Mouse (Mus musculus): Measurements from ENCODE around the gene Cpeb1. TPM values are rescaled to one million over a fixed set of nuclear protein-coding genes. Genes with fewer than 3 reads are reported as not detected.

The Cpeb1 gene
- polyA plus RNA-seq, 2 experiments, result 0.03 TPM; not detected in 1

DNA sequence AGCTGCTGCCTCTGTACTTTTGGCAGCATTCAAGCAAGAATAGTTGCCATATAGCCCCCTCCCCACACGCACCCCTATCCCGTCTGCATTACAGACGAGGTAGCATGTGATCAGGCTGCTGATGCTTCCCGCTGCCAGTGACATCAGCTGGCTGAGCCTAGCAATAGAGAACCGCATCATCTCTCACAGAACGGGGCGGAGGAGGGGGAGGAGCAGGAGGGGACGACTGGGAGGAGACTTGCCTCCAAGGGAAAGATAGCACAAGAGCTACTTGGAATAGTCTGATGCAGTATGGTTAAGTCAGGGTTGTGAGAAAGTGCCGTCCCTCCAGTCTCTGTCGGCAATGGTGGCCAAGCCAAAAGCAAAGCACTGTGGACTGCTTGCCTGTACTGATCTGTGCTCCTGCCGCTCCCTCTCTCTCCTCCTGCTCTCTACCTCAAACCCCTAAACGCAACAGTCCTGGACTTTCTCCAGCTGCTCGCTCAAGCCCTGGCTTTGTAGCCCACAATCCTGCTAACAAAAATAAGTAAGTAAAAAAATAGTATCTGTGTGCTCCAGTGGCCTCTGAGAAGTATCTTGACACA is 82.8 kb downstream of the Cpeb1 start:
- ATAC-seq (ENCODE audit: insufficient read depth), result no peak
- Histone ChIP-seq H3K4me2 (ENCODE audit: low read depth) (no peak overlapping the region), H3K27ac (no peak overlapping the region)

DNA sequence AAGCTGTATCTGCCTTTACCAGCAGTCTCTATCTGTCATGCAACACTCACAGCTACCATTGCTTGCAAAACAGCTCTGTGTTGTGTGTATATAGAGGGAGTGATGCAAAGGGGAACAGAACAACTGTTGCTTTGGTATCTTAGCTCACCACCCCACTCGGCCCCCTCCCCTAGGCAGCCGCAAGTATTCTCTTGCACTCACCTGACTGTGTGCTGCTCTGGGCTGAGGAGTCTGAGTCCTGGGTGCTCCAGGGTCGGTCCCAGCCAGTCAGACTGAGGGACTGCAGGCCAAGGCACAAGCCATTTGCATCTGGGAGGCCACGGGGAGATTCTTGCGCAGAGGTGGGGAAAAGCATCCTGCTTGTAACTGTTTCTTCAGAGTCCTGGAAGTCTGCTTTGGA is 83.5 kb downstream of the Cpeb1 start:
- no peak for TF ChIP-seq CTCF (IDR thresholded peaks at IDR 0.05; ENCODE audit: low read depth)
- ATAC-seq (ENCODE audit: insufficient read depth), result no peak

More for the DNA sequence above, 82.8 kb downstream of the Cpeb1 start:
- H3K4me3 ChIP-seq (ENCODE audit: insufficient read depth in 1 of 2, low read depth in 2 of 2, low read length in 2 of 2), result no peak overlapping the region
- H3K9ac ChIP-seq (replicated peaks), result no peak overlapping the region
- DNase-seq (ENCODE audit: low read depth in 3 of 3, low spot score in 3 of 3), result no peak
- H3K36me3 ChIP-seq (replicated peaks; ENCODE audit: control insufficient read depth, insufficient read depth, low read depth), result no peaks in the 10 kb centered on the region
- no peaks in the 10 kb centered on the region for H3K4me1 ChIP-seq (replicated peaks; ENCODE audit: control insufficient read depth in 2 of 2, insufficient read depth in 2 of 2, low read length in 1 of 2)
- no peaks in the 10 kb centered on the region for H3K27me3 ChIP-seq (ENCODE audit: control insufficient read depth, insufficient read depth, low read length)
- TF ChIP-seq CTCF (IDR thresholded peaks at IDR 0.05; ENCODE audit: low read depth) (no peak), EP300 (IDR thresholded peaks at IDR 0.05; ENCODE audit: low read depth) (no peak)
- 7% methylated on average over 13 of the region's 13 CpGs for WGBS (ENCODE audit: insufficient replicate concordance)
- H3K9me3 ChIP-seq (ENCODE audit: control insufficient read depth, low read length), result no peaks in the 10 kb centered on the region

DNA sequence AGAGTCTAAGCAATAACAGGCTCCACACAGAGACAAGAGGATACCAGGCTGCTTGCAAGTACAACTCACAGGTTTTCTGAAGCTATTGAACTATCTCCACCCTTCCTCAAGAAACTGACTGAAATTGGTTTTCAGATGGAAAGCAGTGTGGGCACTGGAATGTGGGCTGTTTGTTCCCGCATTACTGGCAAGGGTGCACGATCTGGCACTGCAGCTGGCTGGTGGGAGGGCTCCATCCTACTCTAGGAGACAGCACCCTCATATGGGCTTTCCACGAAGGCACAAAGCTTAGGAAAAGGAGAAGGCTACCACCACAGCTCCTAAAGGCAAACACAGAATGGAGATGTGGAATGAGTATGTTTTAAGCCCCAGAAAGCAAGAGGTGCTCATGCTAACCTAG is 85.5 kb downstream of the Cpeb1 start:
- Histone ChIP-seq H3K9ac (replicated peaks) (no peak overlapping the region), H3K36me3 (replicated peaks; ENCODE audit: control insufficient read depth, insufficient read depth, low read depth) (no peaks in the 10 kb centered on the region), H3K9me3 (ENCODE audit: control insufficient read depth, low read length) (no peaks in the 10 kb centered on the region), H3K4me2 (ENCODE audit: low read depth) (no peak overlapping the region), H3K4me1 (replicated peaks; ENCODE audit: control insufficient read depth in 2 of 2, insufficient read depth in 2 of 2, low read length in 1 of 2) (no peaks in the 10 kb centered on the region), H3K27ac (no peak overlapping the region), H3K27me3 (ENCODE audit: control insufficient read depth, insufficient read depth, low read length) (no peaks in the 10 kb centered on the region), H3K4me3 (ENCODE audit: insufficient read depth in 1 of 2, low read depth in 2 of 2, low read length in 2 of 2) (no peak overlapping the region)
- no peak for TF ChIP-seq EP300 (IDR thresholded peaks at IDR 0.05; ENCODE audit: low read depth)
- no peak for TF ChIP-seq CTCF (IDR thresholded peaks at IDR 0.05; ENCODE audit: low read depth)
- DNase-seq (ENCODE audit: low read depth in 3 of 3, low spot score in 3 of 3), result no peak
- no peak for ATAC-seq (ENCODE audit: insufficient read depth)
- WGBS (ENCODE audit: insufficient replicate concordance), result 50% methylated on average over 3 of the region's 3 CpGs

More for the DNA sequence above, 83.5 kb downstream of the Cpeb1 start:
- Histone ChIP-seq H3K27ac (no peak overlapping the region), H3K27me3 (ENCODE audit: control insufficient read depth, insufficient read depth, low read length) (no peaks in the 10 kb centered on the region), H3K36me3 (replicated peaks; ENCODE audit: control insufficient read depth, insufficient read depth, low read depth) (no peaks in the 10 kb centered on the region), H3K9ac (replicated peaks) (no peak overlapping the region), H3K4me2 (ENCODE audit: low read depth) (no peak overlapping the region), H3K4me1 (replicated peaks; ENCODE audit: control insufficient read depth in 2 of 2, insufficient read depth in 2 of 2, low read length in 1 of 2) (no peaks in the 10 kb centered on the region), H3K4me3 (ENCODE audit: insufficient read depth in 1 of 2, low read depth in 2 of 2, low read length in 2 of 2) (no peak overlapping the region), H3K9me3 (ENCODE audit: control insufficient read depth, low read length) (no peaks in the 10 kb centered on the region)
- no peak for DNase-seq (ENCODE audit: low read depth in 3 of 3, low spot score in 3 of 3)
- WGBS (ENCODE audit: insufficient replicate concordance), result 18% methylated on average over 5 of the region's 5 CpGs

DNA sequence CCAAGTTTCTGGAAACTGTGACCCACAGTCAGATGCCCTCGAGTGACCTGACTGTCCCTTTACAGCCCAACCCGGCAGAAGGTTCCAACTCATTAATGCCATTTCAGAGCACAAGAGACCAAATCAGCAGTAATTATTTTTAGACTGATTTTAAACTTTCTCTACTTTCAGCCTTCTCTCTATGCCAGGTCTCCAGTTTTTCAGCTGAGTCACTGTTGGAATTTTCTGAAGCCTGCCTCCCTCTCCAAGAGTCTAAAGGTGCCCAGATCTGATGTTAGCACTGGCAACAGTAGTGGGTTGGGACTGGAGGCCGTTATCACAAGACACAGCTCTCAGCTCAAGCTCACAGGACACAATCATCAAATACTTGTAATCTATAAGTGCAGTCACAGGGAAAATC is 87.3 kb downstream of the Cpeb1 start:
- ATAC-seq (ENCODE audit: insufficient read depth) (no peak), DNase-seq (ENCODE audit: low read depth in 3 of 3, low spot score in 3 of 3) (no peak)
- Histone ChIP-seq H3K27me3 (ENCODE audit: control insufficient read depth, insufficient read depth, low read length) (no peaks in the 10 kb centered on the region), H3K9ac (replicated peaks) (no peak overlapping the region), H3K4me1 (replicated peaks; ENCODE audit: control insufficient read depth in 2 of 2, insufficient read depth in 2 of 2, low read length in 1 of 2) (no peaks in the 10 kb centered on the region), H3K4me3 (ENCODE audit: insufficient read depth in 1 of 2, low read depth in 2 of 2, low read length in 2 of 2) (no peak overlapping the region), H3K27ac (no peak overlapping the region), H3K4me2 (ENCODE audit: low read depth) (no peak overlapping the region), H3K9me3 (ENCODE audit: control insufficient read depth, low read length) (no peaks in the 10 kb centered on the region), H3K36me3 (replicated peaks; ENCODE audit: control insufficient read depth, insufficient read depth, low read depth) (no peaks in the 10 kb centered on the region)
- no peak for TF ChIP-seq CTCF (IDR thresholded peaks at IDR 0.05; ENCODE audit: low read depth)
- no peak for TF ChIP-seq EP300 (IDR thresholded peaks at IDR 0.05; ENCODE audit: low read depth)
- 51% methylated on average over 3 of the region's 3 CpGs for WGBS (ENCODE audit: insufficient replicate concordance)

DNA sequence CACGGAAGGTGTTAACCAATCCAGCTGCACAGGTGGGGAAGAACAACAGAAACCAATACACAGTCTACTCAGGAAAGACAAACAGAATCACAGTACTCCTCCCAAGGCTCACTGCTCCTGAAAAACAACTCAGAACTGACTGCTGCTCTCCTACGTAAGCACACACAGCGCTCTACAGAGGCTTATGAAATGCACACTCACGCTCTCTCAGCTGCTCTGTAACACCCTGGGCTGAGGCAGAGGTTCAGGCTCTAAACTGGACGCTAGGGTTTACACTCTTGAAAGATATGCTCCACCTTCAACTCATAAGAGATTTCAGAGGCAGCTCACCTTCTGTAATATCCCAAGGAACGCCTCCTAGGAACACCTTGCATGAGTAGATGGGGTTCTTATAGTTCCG is 98.3 kb downstream of the Cpeb1 start:
- H3K27ac ChIP-seq, result no peak overlapping the region
- H3K36me3 ChIP-seq (replicated peaks; ENCODE audit: control insufficient read depth, insufficient read depth, low read depth), result no peaks in the 10 kb centered on the region
- no peak overlapping the region for H3K4me2 ChIP-seq (ENCODE audit: low read depth)
- no peaks in the 10 kb centered on the region for H3K27me3 ChIP-seq (ENCODE audit: control insufficient read depth, insufficient read depth, low read length)
- H3K4me1 ChIP-seq (replicated peaks; ENCODE audit: control insufficient read depth in 2 of 2, insufficient read depth in 2 of 2, low read length in 1 of 2), result no peaks in the 10 kb centered on the region
- DNase-seq (ENCODE audit: low read depth in 3 of 3, low spot score in 3 of 3), result no peak
- no peak overlapping the region for H3K4me3 ChIP-seq (ENCODE audit: insufficient read depth in 1 of 2, low read depth in 2 of 2, low read length in 2 of 2)
- 58% methylated on average over 7 of the region's 7 CpGs for WGBS (ENCODE audit: insufficient replicate concordance)
- H3K9ac ChIP-seq (replicated peaks), result no peak overlapping the region
- ATAC-seq (ENCODE audit: insufficient read depth), result no peak
- TF ChIP-seq CTCF (IDR thresholded peaks at IDR 0.05; ENCODE audit: low read depth) (no peak), EP300 (IDR thresholded peaks at IDR 0.05; ENCODE audit: low read depth) (no peak)
- no peaks in the 10 kb centered on the region for H3K9me3 ChIP-seq (ENCODE audit: control insufficient read depth, low read length)

All from liver, embryonic 14.5 days (tissue).